Mouse (Mus musculus): ENCODE measurements around the gene Chp1.
"Not testable (repeated sequence)": the region's sequence is repeated elsewhere in the genome, so short reads cannot be mapped to it uniquely, and the experiment has no call there.

Chp1 gene

GRCm38 (mm10) chr2:119547522-119548370 lies at the start of gene Chp1, which contains the start of gene Exd1:
Chp1 (plus strand) TSS chr2:119547697.
Exd1 (minus strand) TSS chr2:119547627.
- peak; percentile 98 for DNase-seq (ENCODE audit: low spot score)

DNA sequence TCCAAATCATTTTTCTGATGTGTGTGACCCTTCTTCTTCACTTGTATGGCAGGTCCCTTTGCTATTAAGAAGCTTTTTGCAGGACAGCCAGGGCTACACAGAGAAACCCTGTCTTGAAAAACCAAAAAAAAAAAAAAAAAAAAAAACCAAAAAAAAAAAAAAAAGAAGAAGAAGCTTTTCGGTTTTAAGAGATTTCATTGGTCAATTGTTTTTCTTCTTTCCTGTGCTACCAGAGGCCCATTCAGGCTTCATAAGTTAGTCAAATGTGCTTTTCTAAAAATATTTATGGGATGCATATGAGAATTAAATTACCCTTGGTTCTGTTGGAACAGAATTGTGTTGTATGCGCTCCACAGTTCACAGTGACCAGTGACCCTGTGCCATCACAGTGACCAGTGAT lies 48.6 kb upstream of the Chp1 start:
- DNase-seq (ENCODE audit: low spot score) = no peak

- no peak for DNase-seq (ENCODE audit: low spot score)
Measured at GRCm38 (mm10) chr2:119500965-119501652, 46.4 kb upstream of the Chp1 start.

DNA sequence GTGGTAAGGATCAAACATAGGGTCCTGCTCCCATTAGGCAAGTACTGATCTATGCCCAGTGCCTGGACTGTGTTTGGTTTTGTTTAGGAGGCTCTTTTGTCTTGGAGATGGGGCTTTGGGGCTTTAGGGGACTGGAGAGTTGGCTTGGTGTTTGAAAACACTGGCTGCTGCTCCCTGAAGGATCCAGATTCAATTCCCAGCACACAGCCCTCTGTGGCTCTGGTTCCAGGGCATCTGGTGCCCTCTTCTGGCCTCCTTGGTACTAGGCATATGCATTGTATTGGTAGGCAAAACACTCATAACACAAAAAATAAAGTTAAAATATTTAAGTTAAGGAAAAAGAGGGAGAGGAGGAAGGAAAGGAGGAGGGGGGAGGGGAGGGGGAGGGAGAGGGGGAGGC lies 40.4 kb upstream of the Chp1 start:
- DNase-seq (ENCODE audit: low spot score) = no peak

DNA sequence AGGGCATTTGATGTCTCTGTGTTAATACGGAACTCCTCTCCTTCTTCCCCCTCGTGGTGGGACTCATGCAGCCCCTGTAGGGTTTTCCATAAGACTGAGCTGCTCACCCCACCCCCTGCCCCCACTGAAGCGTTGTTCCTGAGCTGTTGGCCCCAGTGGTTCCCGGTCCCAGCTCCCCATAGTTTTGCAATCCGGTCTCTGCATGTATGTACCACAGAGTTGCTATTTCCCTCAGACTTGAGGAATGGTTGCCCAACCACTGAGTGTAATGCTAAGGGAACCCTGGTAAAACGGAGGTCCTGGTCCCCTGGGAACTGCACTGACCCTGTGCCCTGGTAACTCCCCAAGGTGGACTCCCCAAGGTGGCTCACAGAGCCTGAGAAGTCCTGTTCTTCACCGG lies 39.0 kb upstream of the Chp1 start:
- DNase-seq (ENCODE audit: low spot score) = not testable (repeated sequence)

GRCm38 (mm10) chr2:119510856-119511255 lies 36.6 kb upstream of the Chp1 start:
- DNase-seq (ENCODE audit: low spot score) = no peak

- no peak for DNase-seq (ENCODE audit: low spot score)
Measured at GRCm38 (mm10) chr2:119512292-119512691, 35.2 kb upstream of the Chp1 start.

DNA sequence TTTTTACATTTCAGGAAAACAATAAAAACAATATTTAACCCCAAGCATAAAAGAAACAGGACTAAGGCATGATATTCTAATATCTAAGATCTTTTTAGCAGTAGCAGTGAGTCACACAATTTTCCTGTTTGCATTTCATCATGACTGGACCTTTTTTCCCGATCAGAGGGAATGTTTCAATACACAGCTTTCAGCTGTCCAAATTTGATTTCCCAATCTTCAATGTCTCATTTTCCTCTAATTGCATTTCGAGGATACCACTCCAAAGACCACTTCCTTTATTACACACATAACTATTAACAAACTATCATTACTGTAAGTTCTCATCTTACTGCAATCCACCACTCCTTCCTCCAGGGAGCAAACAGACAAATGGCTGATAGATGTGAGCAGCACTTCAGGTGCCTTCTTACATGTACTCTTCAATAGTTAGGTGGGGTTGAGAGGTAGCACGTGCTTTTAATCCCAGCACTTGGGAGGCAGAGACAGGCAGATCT lies 33.4 kb upstream of the Chp1 start:
- no peak for DNase-seq (ENCODE audit: low spot score)

DNA sequence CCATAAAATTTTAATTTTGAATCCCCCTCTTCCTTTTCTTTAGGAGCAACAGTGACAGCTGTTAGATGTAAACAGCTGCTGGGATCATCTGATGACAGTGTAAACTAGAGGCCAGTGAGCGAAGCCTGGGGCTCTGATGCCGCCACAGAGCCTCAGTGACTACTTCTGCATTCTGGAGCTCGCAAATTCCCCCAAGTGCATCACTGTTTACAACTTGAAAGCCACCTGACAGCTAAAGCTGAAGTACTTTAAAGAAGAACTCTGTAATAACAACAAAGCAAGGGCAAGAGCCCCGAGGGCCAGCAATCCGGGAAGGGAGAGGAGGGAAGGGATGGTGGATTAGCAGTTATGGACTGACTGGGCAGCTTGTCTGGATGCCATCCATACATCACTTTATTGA lies 30.7 kb upstream of the Chp1 start:
- no peak for DNase-seq (ENCODE audit: low spot score)

GRCm38 (mm10) chr2:119520550-119520949 lies 26.9 kb upstream of the Chp1 start:
- DNase-seq (ENCODE audit: low spot score) = no peak

- no peak for DNase-seq (ENCODE audit: low spot score)
Measured at GRCm38 (mm10) chr2:119523836-119524235, 23.7 kb upstream of the Chp1 start.

- no peak for DNase-seq (ENCODE audit: low spot score)
Measured at GRCm38 (mm10) chr2:119525422-119525821, 22.1 kb upstream of the Chp1 start.

DNA sequence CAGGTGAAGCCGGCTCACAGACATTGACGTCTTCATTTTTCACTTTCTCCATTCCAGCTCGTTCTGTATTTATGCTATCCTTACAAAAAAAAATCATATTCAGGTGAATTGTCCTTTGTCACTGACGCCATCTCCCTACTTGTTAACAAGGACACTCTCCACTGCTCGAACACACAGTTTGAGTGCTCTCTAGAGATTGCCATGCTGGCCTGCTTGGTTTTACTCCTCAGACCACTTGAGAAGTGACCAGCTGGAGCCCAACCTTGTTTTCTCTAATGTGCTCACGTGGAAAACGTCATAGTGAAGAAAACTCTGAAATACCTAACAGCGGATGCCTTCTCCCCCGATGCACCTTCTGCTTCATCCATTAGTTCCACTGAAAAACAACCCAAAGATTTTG lies 8.7 kb upstream of the Chp1 start:
- DNase-seq (ENCODE audit: low spot score) = no peak

DNA sequence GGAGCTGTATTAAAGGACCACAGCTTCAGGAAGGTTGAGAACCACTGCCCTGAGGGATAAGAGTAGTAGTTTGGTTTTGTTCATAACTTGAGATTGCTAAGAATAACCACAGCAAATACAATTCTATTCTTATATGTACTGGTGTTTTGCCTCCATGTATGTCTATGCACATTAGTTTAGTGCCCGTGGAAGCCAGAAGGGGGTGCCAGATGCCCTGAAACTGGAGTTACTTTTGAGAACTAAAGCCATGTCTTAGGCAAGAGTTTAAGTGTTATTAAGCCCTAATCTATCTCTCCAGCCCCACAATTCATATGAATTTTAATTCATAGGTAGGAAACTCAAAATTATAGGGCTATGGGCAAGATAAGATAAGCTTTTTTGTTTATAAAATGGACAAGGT lies 5.4 kb upstream of the Chp1 start:
- peak; percentile 42 for DNase-seq (ENCODE audit: low spot score)

DNA sequence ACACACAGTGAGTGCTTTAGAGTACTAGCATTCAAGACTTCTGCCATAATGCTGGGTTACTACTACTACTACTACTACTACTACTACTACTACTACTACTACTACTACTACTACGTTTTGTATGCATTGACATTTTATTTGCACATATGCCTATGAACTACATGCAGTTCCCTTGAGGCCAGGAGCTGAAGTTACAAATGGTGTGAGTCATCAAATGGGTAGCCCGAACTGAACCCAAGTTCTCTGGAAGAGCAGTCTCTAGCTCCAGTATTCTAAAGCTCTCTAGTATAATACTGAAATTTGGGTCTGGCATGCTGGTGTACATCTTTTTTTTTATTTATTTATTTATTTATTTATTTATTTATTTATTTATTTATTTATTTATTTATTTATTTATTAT lies 3.8 kb upstream of the Chp1 start:
- no peak for DNase-seq (ENCODE audit: low spot score)

- DNase-seq (ENCODE audit: low spot score) = peak; percentile 74
Measured at GRCm38 (mm10) chr2:119546848-119547521, 512 bp upstream of the Chp1 start.

GRCm38 (mm10) chr2:119548371-119548660 lies 819 bp downstream of the Chp1 start:
- DNase-seq (ENCODE audit: low spot score) = no peak

GRCm38 (mm10) chr2:119548691-119549090 lies 1.2 kb downstream of the Chp1 start:
- no peak for DNase-seq (ENCODE audit: low spot score)

DNA sequence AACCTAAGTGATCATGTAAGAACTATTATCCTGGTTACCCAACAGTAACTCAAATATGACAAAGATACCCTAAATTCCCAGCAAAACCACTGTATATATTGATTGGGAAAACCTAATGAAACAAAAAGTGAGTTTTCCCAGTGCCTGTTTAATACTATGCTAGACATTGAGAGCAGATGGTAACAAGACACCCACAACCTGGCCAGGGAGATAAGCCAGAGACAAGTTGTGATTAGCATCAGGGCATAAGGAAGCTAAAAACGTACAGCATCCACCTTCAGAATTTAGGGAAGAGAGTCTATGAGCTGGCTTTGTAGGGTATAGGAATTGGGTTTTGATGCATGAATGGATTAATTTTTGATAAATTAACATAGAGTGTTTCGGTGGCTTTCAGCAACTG lies 2.2 kb downstream of the Chp1 start:
- DNase-seq (ENCODE audit: low spot score) = no peak

DNA sequence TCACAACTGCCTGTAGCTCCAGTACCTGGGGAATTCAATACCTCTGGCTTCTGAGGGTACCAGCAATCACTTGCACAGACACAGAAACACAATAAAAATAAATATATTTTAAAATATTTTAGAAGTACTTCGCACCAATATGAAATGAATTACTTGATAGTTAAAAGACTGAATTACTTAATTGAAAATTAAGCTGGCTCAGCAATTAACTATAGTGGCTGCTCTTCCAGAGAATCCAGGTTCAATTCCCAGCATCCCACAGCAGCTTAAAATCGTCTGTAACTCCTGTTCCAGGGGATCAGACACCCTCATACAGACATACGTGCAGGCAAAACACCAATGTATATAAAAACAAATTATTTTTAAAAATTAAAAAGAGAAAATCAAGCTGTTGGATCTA lies 10.5 kb downstream of the Chp1 start:
- no peak for DNase-seq (ENCODE audit: low spot score)

- DNase-seq (ENCODE audit: low spot score) = no peak
Measured at GRCm38 (mm10) chr2:119558737-119559340, 11.3 kb downstream of the Chp1 start.

DNA sequence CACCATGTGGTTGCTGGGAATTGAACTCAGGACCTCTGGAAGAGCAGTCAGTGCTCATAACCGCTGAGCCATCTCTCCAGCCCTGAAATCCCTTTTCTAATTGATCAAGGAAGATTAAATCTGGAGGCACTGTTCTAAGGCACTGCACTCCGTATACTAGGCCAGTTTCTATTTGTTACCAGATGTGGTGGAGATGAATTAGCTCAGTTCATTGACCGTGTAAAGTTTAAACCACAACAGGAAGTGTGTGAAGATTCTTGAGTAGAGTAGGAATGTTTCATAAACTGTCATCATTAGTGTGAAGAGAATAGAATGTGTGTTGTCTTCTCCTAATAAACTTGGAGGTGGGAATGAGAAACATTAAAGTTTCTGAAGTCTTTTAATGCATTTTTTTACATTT lies 14.3 kb downstream of the Chp1 start:
- DNase-seq (ENCODE audit: low spot score) = no peak

DNA sequence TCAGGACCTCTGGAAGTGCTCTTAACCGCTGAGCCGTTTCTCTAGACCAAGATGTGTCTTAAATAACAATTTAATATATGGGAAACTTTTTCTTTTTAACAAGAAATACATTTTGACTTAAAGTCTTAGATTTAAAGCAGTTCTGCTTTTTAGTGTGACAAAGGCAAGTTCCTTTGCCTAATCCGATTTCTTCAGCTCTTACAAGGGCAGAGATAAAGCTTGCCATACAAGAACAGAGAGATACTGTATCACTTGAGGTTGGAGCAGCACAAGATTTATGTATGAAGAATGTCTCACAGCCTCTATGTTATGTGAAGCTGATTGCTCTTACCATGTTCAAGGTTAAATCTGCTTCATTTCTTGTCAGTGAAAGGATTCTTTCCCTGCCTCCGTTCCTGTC lies 17.8 kb downstream of the Chp1 start:
- no peak for DNase-seq (ENCODE audit: low spot score)

Measured in ovary, postnatal 14 days (tissue).